Mouse (Mus musculus): ENCODE measurements around the gene Slc8b1.

The Slc8b1 gene

GRCm38 (mm10) chr5:120510982-120511642 lies at the start of gene Slc8b1:
Slc8b1 (plus strand) TSS chr5:120511168.
- peak; percentile 84 for DNase-seq

GRCm38 (mm10) chr5:120461902-120462301 lies 49.1 kb upstream of the Slc8b1 start:
- no peak for DNase-seq

- no peak for DNase-seq
These were observed 46.6 kb upstream of the Slc8b1 start for GRCm38 (mm10) chr5:120464321-120464720.

- no peak for DNase-seq
These were observed 45.9 kb upstream of the Slc8b1 start for GRCm38 (mm10) chr5:120465062-120465461.

- no peak for DNase-seq
These were observed 45.1 kb upstream of the Slc8b1 start for GRCm38 (mm10) chr5:120465860-120466259.

- DNase-seq, result no peak
These were observed 43.9 kb upstream of the Slc8b1 start for GRCm38 (mm10) chr5:120467026-120467425.

GRCm38 (mm10) chr5:120468336-120468735 lies 42.6 kb upstream of the Slc8b1 start:
- no peak for DNase-seq

GRCm38 (mm10) chr5:120468830-120469229 lies 42.1 kb upstream of the Slc8b1 start:
- no peak for DNase-seq

GRCm38 (mm10) chr5:120471538-120471937 lies 39.4 kb upstream of the Slc8b1 start:
- DNase-seq, result no peak

GRCm38 (mm10) chr5:120472770-120473169 lies 38.2 kb upstream of the Slc8b1 start, which contains the start of gene Sdsl:
Sdsl (minus strand) TSS chr5:120472810.
- DNase-seq, result no peak

- no peak for DNase-seq
These were observed 37.6 kb upstream of the Slc8b1 start for GRCm38 (mm10) chr5:120473361-120473760.

- DNase-seq, result no peak
These were observed 35.1 kb upstream of the Slc8b1 start for GRCm38 (mm10) chr5:120475861-120476260.

GRCm38 (mm10) chr5:120476296-120476695 lies 34.7 kb upstream of the Slc8b1 start, which contains the start of gene Sds:
Sds (plus strand) TSS chr5:120476526.
- no peak for DNase-seq

GRCm38 (mm10) chr5:120477993-120478392 lies 33.0 kb upstream of the Slc8b1 start:
- DNase-seq, result no peak

- no peak for DNase-seq
These were observed 31.4 kb upstream of the Slc8b1 start for GRCm38 (mm10) chr5:120479538-120479937.

- DNase-seq, result no peak
These were observed 29.8 kb upstream of the Slc8b1 start for GRCm38 (mm10) chr5:120481205-120481604.

GRCm38 (mm10) chr5:120483399-120483798 lies 27.6 kb upstream of the Slc8b1 start:
- DNase-seq, result no peak

GRCm38 (mm10) chr5:120487844-120488243 lies 23.1 kb upstream of the Slc8b1 start:
- no peak for DNase-seq

- peak; percentile 51 for DNase-seq
These were observed 20.2 kb upstream of the Slc8b1 start for GRCm38 (mm10) chr5:120490679-120491192.

GRCm38 (mm10) chr5:120492437-120492836 lies 18.5 kb upstream of the Slc8b1 start:
- peak; percentile 69 for DNase-seq

GRCm38 (mm10) chr5:120493440-120493839 lies 17.5 kb upstream of the Slc8b1 start:
- DNase-seq, result no peak

GRCm38 (mm10) chr5:120493873-120494395 lies 17.0 kb upstream of the Slc8b1 start:
- DNase-seq, result no peak

GRCm38 (mm10) chr5:120495064-120495702 lies 15.8 kb upstream of the Slc8b1 start:
- DNase-seq, result no peak

GRCm38 (mm10) chr5:120495703-120496226 lies 15.2 kb upstream of the Slc8b1 start:
- DNase-seq, result no peak

All from right cerebral cortex, postnatal 14 days (tissue).